Mouse (Mus musculus) G1E (cell line): ENCODE data around the gene Rac2. TPM values are rescaled to one million over a fixed set of nuclear protein-coding genes. Genes with fewer than 3 reads are reported as not detected.

ENCODE experiments used
- ATAC-seq: 2 replicates; pipeline ENCODE4 v1.8.0; 2016; ENCODE audit warnings: mild to moderate bottlenecking; ENCODE audit not compliant: insufficient number of reproducible peaks, poor library complexity, low FRiP score, severe bottlenecking; ENCODE audit errors: extremely low read depth
- DNase-seq: peaks from one replicate; pipeline ENCODE4 v3.0.0; 2012; ENCODE audit warnings: low spot score
- H3K27me3 ChIP-seq: 2 replicates; pipeline ENCODE4 v1.6.1; 2012; ENCODE audit warnings: mild to moderate bottlenecking, low read length, inconsistent platforms; ENCODE audit not compliant: insufficient read depth
- H3K36me3 ChIP-seq: replicated peaks from 2 replicates; pipeline ENCODE3; 2012; ENCODE audit warnings: mild to moderate bottlenecking, inconsistent platforms
- H3K4me1 ChIP-seq: 2 replicates; pipeline ENCODE4 v1.6.1; 2012; ENCODE audit warnings: low read depth, low read length, inconsistent platforms, mixed read lengths; ENCODE audit not compliant: insufficient read depth
- H3K4me3 ChIP-seq: 2 replicates; pipeline ENCODE4 v1.5.1; 2012; ENCODE audit warnings: low read depth, mild to moderate bottlenecking, inconsistent platforms, low read length, moderate library complexity, mixed read lengths
- H3K9me3 ChIP-seq: replicated peaks from 2 replicates; pipeline ENCODE4 v1.6.1; 2012; ENCODE audit warnings: inconsistent platforms
- CTCF ChIP-seq: IDR thresholded peaks from 2 replicates; pipeline ENCODE4 v1.5.1; 2012; ENCODE audit warnings: low read depth, low read length, inconsistent platforms, mixed read lengths
- GATA1 ChIP-seq: IDR thresholded peaks from 2 replicates; pipeline ENCODE4 v1.6.1; 2012; ENCODE audit warnings: borderline replicate concordance, low read length, inconsistent platforms, mixed read lengths
- GATA2 ChIP-seq: IDR thresholded peaks from 2 replicates; pipeline ENCODE4 v1.6.1; 2012; ENCODE audit warnings: low read depth, low read length, inconsistent platforms, borderline replicate concordance
- POLR2AphosphoS5 ChIP-seq: IDR thresholded peaks from 2 replicates; pipeline ENCODE4 v1.6.1; 2012; ENCODE audit warnings: low read depth, low read length, inconsistent platforms; ENCODE audit not compliant: insufficient replicate concordance
- TAL1 ChIP-seq: conservative IDR thresholded peaks from 2 replicates; pipeline ENCODE4 v1.6.1; 2012; ENCODE audit warnings: low read depth, low read length, inconsistent platforms, mixed read lengths
- polyA plus RNA-seq: library from polyadenylated mRNA; stranded (reverse); fragments of >175 nt; gene quantifications from 2 replicates; pipeline ENCODE4 v1.2.3, GENCODE M21; 2012
- total RNA-seq, 2 experiments: library from RNA; stranded (forward) in 1 of 2; stranded (reverse) in 1 of 2; fragments of 200-1000 nt in 1 of 2; fragments of >200 nt in 1 of 2; fragmentation: Nextera tagmentation in 1 of 2; gene quantifications; 2 replicates each; pipeline ENCODE4 v1.2.3; 2014 to 2017

Rac2 gene
- total and polyA plus RNA-seq, 3 experiments, result 647 to 981 (median 736) TPM

- H3K27me3 ChIP-seq, result peaks cover 24% of the 10 kb centered on the region; the same call in 1 of the 2 replicates
- DNase-seq (no peak), ATAC-seq (no peak)
- no peak overlapping the region for H3K4me3 ChIP-seq
- no peaks in the 10 kb centered on the region for H3K9me3 ChIP-seq
- H3K36me3 ChIP-seq, result no peaks in the 10 kb centered on the region
- H3K4me1 ChIP-seq, result peaks cover 18% of the 10 kb centered on the region
- TF ChIP-seq TAL1 (no peak), POLR2AphosphoS5 (no peak), GATA2 (no peak), GATA1 (no peak), CTCF (no peak)
Observed at GRCm38 (mm10) chr15:78591680-78592451, 19.3 kb upstream of the Rac2 start.

GRCm38 (mm10) chr15:78590785-78591184, 18.2 kb upstream of the Rac2 start:
- Histone ChIP-seq H3K27me3 (peaks cover 32% of the 10 kb centered on the region), H3K9me3 (no peaks in the 10 kb centered on the region), H3K4me1 (peaks cover 17% of the 10 kb centered on the region), H3K36me3 (no peaks in the 10 kb centered on the region), H3K4me3 (no peak overlapping the region)
- ATAC-seq, result no peak
- no peak for DNase-seq
- TF ChIP-seq CTCF (no peak), TAL1 (no peak), POLR2AphosphoS5 (no peak), GATA1 (no peak), GATA2 (no peak)

GRCm38 (mm10) chr15:78589936-78590335, 17.4 kb upstream of the Rac2 start:
- Histone ChIP-seq H3K4me3 (no peak overlapping the region), H3K9me3 (no peaks in the 10 kb centered on the region), H3K36me3 (no peaks in the 10 kb centered on the region), H3K4me1 (peaks cover 17% of the 10 kb centered on the region), H3K27me3 (peaks cover 38% of the 10 kb centered on the region)
- DNase-seq, result no peak
- ATAC-seq, result no peak
- TF ChIP-seq TAL1 (no peak), CTCF (no peak), GATA2 (no peak), POLR2AphosphoS5 (no peak), GATA1 (no peak)

- TF ChIP-seq CTCF (no peak), TAL1 (no peak), POLR2AphosphoS5 (no peak), GATA1 (no peak), GATA2 (no peak)
- Histone ChIP-seq H3K4me3 (no peak overlapping the region), H3K9me3 (no peaks in the 10 kb centered on the region), H3K36me3 (no peaks in the 10 kb centered on the region), H3K27me3 (peaks cover 37% of the 10 kb centered on the region), H3K4me1 (peaks cover 17% of the 10 kb centered on the region)
- DNase-seq, result no peak
- no peak for ATAC-seq
Observed at GRCm38 (mm10) chr15:78588900-78589299, 16.3 kb upstream of the Rac2 start.

- DNase-seq (no peak), ATAC-seq (no peak)
- H3K4me1 ChIP-seq, result peaks cover 22% of the 10 kb centered on the region
- TF ChIP-seq POLR2AphosphoS5 (no peak), TAL1 (no peak), GATA2 (no peak), CTCF (no peak), GATA1 (no peak)
- peaks cover 42% of the 10 kb centered on the region for H3K27me3 ChIP-seq
- no peaks in the 10 kb centered on the region for H3K36me3 ChIP-seq
- H3K9me3 ChIP-seq, result no peaks in the 10 kb centered on the region
- no peak overlapping the region for H3K4me3 ChIP-seq
Observed at GRCm38 (mm10) chr15:78588049-78588448, 15.5 kb upstream of the Rac2 start.

GRCm38 (mm10) chr15:78587050-78587994, 14.7 kb upstream of the Rac2 start:
- peak; percentile 66 for DNase-seq
- ATAC-seq, result peak; percentile 54
- peak; percentile 85 for TF ChIP-seq CTCF
- TF ChIP-seq GATA1, result no peak
- no peak for TF ChIP-seq GATA2
- TF ChIP-seq POLR2AphosphoS5, result no peak
- TF ChIP-seq TAL1, result no peak
- Histone ChIP-seq H3K4me1 (peaks cover 25% of the 10 kb centered on the region), H3K27me3 (peaks cover 40% of the 10 kb centered on the region), H3K4me3 (no peak overlapping the region), H3K36me3 (no peaks in the 10 kb centered on the region), H3K9me3 (no peaks in the 10 kb centered on the region)
